Comparison of ENCODE assay signal across 8 mouse cellular contexts in genomic region chr7:112720143-112720988, GRCm38 (mm10). TPM values are rescaled to one million over a fixed set of nuclear protein-coding genes. Genes with fewer than 3 reads are reported as not detected.
DNase-seq lines count a peak whose midpoint lies in the region; ATAC-seq lines count a peak whose summit lies in the region.

No protein-coding gene starts in this region.

- no peak overlapping the region for H3K4me3 ChIP-seq in embryonic facial prominence, embryonic 11.5 days (ENCODE audit: low read depth, low read length)
- H3K4me3 ChIP-seq in heart, embryonic 14.5 days (ENCODE audit: control insufficient read depth in 1 of 2, insufficient read depth in 1 of 2, low read depth in 1 of 2, low read length in 2 of 2): peak overlapping the region; percentile 15 to 17; a peak in 3 of 4 replicates
- no peak overlapping the region for H3K4me3 ChIP-seq in liver, embryonic 16.5 days (ENCODE audit: low read depth, low read length)

- peaks cover 4% of the 10 kb centered on the region for H3K4me1 ChIP-seq in embryonic facial prominence, embryonic 11.5 days (ENCODE audit: control insufficient read depth, insufficient read depth, low read length)
- peaks cover 53 to 85% of the 10 kb centered on the region in 2 experiments for H3K4me1 ChIP-seq in heart, embryonic 14.5 days (ENCODE audit: control insufficient read depth in 2 of 2, insufficient read depth in 2 of 2, low read length in 2 of 2)
- peaks cover 5% of the 10 kb centered on the region for H3K4me1 ChIP-seq in liver, embryonic 16.5 days (ENCODE audit: control insufficient read depth, low read depth, low read length)

- no peak overlapping the region for H3K27ac ChIP-seq in embryonic facial prominence, embryonic 11.5 days (replicated peaks; ENCODE audit: low read depth, low read length)
- H3K27ac ChIP-seq in heart, embryonic 14.5 days (replicated peaks in 1 of 2; ENCODE audit: control insufficient read depth in 1 of 2, insufficient read depth in 1 of 2, low read depth in 2 of 2, low read length in 2 of 2): peak overlapping the region; percentile 73 to 75
- no peak overlapping the region for H3K27ac ChIP-seq in liver, embryonic 16.5 days (ENCODE audit: low read length)

- peak overlapping the region; percentile 19; the same call in 1 of the 2 replicates for H3K9ac ChIP-seq in embryonic facial prominence, embryonic 11.5 days (replicated peaks; ENCODE audit: low read length)
- peak overlapping the region; percentile 31 for H3K9ac ChIP-seq in heart, embryonic 14.5 days (ENCODE audit: low read length)
- no peak overlapping the region for H3K9ac ChIP-seq in liver, embryonic 16.5 days (ENCODE audit: low read depth, low read length)

- peak overlapping the region; percentile 33 for H3K4me2 ChIP-seq in embryonic facial prominence, embryonic 11.5 days (ENCODE audit: low read depth, low read length)
- H3K4me2 ChIP-seq in heart, embryonic 14.5 days (ENCODE audit: low read length): peak overlapping the region; percentile 62
- no peak overlapping the region for H3K4me2 ChIP-seq in liver, embryonic 16.5 days (ENCODE audit: low read depth, low read length)

- WGBS in embryonic facial prominence, embryonic 11.5 days: 19% methylated on average over 23 of the region's 23 CpGs
- WGBS in heart, embryonic 14.5 days: 4% methylated on average over 23 of the region's 23 CpGs
- 19% methylated on average over 23 of the region's 23 CpGs for WGBS in liver, embryonic 16.5 days (ENCODE audit: insufficient replicate concordance)

- peak; percentile 57 for ATAC-seq in embryonic facial prominence, embryonic 11.5 days (replicated peaks; ENCODE audit: insufficient number of reproducible peaks, low FRiP score, low TSS enrichment, low read depth)
- ATAC-seq in heart, embryonic 14.5 days (ENCODE audit: insufficient number of reproducible peaks, insufficient read depth, low FRiP score, low read depth): peak; percentile 60
- ATAC-seq in liver, embryonic 16.5 days (ENCODE audit: low read depth): 0 out of 2 replicates have a peak, but pooled peaks have one; percentile 37
- ATAC-seq in erythroid progenitor cell, adult 5-6 weeks (replicated peaks; ENCODE audit: low FRiP score, poor library complexity, severe bottlenecking): no peak

- DNase-seq in ovary, adult 18-20 months (ENCODE audit: low spot score): peak; percentile 52
- DNase-seq in ovary, postnatal 36 days (ENCODE audit: low spot score): no peak
- DNase-seq in embryonic facial prominence, embryonic 11.5 days (ENCODE audit: low spot score): peak; percentile 47
- peak; percentile 75 for DNase-seq in kidney, postnatal 10 days
- peak; percentile 35 for DNase-seq in retina, embryonic 14.5 days (ENCODE audit: low spot score)

- H3K9me3 ChIP-seq in embryonic facial prominence, embryonic 11.5 days (replicated peaks; ENCODE audit: control insufficient read depth, low read length): no peaks in the 10 kb centered on the region
- no peaks in the 10 kb centered on the region for H3K9me3 ChIP-seq in heart, embryonic 14.5 days (ENCODE audit: control insufficient read depth, low read length)
- no peaks in the 10 kb centered on the region for H3K9me3 ChIP-seq in liver, embryonic 16.5 days (replicated peaks; ENCODE audit: control insufficient read depth, low read length)

- no peaks in the 10 kb centered on the region for H3K27me3 ChIP-seq in embryonic facial prominence, embryonic 11.5 days (ENCODE audit: control insufficient read depth, insufficient read depth, low read length)
- no peaks in the 10 kb centered on the region for H3K27me3 ChIP-seq in heart, embryonic 14.5 days (ENCODE audit: control insufficient read depth, insufficient read depth, low read length)
- peaks cover 4% of the 10 kb centered on the region; the same call in 1 of the 2 replicates for H3K27me3 ChIP-seq in liver, embryonic 16.5 days (ENCODE audit: control insufficient read depth, insufficient read depth, low read depth, low read length)

- no peaks in the 10 kb centered on the region for H3K36me3 ChIP-seq in embryonic facial prominence, embryonic 11.5 days (replicated peaks; ENCODE audit: control insufficient read depth, insufficient read depth, low read depth, low read length)
- H3K36me3 ChIP-seq in heart, embryonic 14.5 days (ENCODE audit: control insufficient read depth, insufficient read depth, low read length): no peaks in the 10 kb centered on the region
- H3K36me3 ChIP-seq in liver, embryonic 16.5 days (ENCODE audit: control insufficient read depth, insufficient read depth): no peaks in the 10 kb centered on the region

RNA-seq across cellular contexts. Expression of gene Tead1, which starts 41.2 kb away (rescaled TPM):
- polyA plus RNA-seq in embryonic facial prominence, embryonic 11.5 days (2014; fragmentation: Nextera tagmentation; extraction: Ambion mirVana): 14.4 and 16.7 TPM in 2 replicates
- polyA plus RNA-seq in heart, embryonic 14.5 days (2014; fragmentation: Nextera tagmentation; extraction: Ambion mirVana): 34.0 and 40.7 TPM in 2 replicates
- 1.5 and 1.7 TPM in 2 replicates for polyA plus RNA-seq in liver, embryonic 16.5 days (2015; fragmentation: Nextera tagmentation; extraction: Ambion mirVana)
- total RNA-seq in erythroid progenitor cell, adult 5-6 weeks (2015; ENCODE audit: low replicate concordance): not detected in 2 replicates
- not detected in 2 replicates for total RNA-seq in erythroid progenitor cell, adult 5-6 weeks (2017; ENCODE audit: low replicate concordance)

Comparison
In these comparisons a context has a peak if more than half of its experiments do, and no peak if none do; other contexts are left out.
1. H3K27ac ChIP-seq: peak in heart, embryonic 14.5 days (2 of 2); none in embryonic facial prominence, embryonic 11.5 days (single experiment) and liver, embryonic 16.5 days (single experiment).
2. H3K4me3 ChIP-seq: peak in heart, embryonic 14.5 days (2 of 2); none in embryonic facial prominence, embryonic 11.5 days (single experiment) and liver, embryonic 16.5 days (single experiment).